Mouse (Mus musculus): ENCODE measurements around the gene Irs1.

Gene Irs1

GRCm38 (mm10) chr1:82288421-82288990 lies 2.7 kb downstream of the Irs1 start:
- peak; percentile 31 for DNase-seq

GRCm38 (mm10) chr1:82287776-82288325 lies 3.4 kb downstream of the Irs1 start:
- DNase-seq: no peak

GRCm38 (mm10) chr1:82287052-82287775 lies 4.0 kb downstream of the Irs1 start:
- DNase-seq: peak; percentile 36

- peak; percentile 51 for DNase-seq
These were observed 4.8 kb downstream of the Irs1 start for GRCm38 (mm10) chr1:82286190-82287051.

GRCm38 (mm10) chr1:82285461-82286189 lies 5.6 kb downstream of the Irs1 start:
- DNase-seq: no peak

- peak; percentile 36 for DNase-seq
These were observed 6.8 kb downstream of the Irs1 start for GRCm38 (mm10) chr1:82284403-82284802.

- DNase-seq: peak; percentile 64
These were observed 7.3 kb downstream of the Irs1 start for GRCm38 (mm10) chr1:82283901-82284301.

GRCm38 (mm10) chr1:82282992-82283611 lies 8.1 kb downstream of the Irs1 start:
- DNase-seq: peak; percentile 97

- no peak for DNase-seq
These were observed 9.4 kb downstream of the Irs1 start for GRCm38 (mm10) chr1:82281823-82282222.

- no peak for DNase-seq
These were observed 11.4 kb downstream of the Irs1 start for GRCm38 (mm10) chr1:82279768-82280167.

GRCm38 (mm10) chr1:82274361-82274760 lies 16.9 kb downstream of the Irs1 start:
- no peak for DNase-seq

GRCm38 (mm10) chr1:82273529-82273928 lies 17.7 kb downstream of the Irs1 start:
- DNase-seq: peak; percentile 37

- DNase-seq: peak; percentile 81
These were observed 19.0 kb downstream of the Irs1 start for GRCm38 (mm10) chr1:82272231-82272630.

- DNase-seq: no peak
These were observed 23.7 kb downstream of the Irs1 start for GRCm38 (mm10) chr1:82267547-82267946.

GRCm38 (mm10) chr1:82262331-82262730 lies 28.9 kb downstream of the Irs1 start:
- DNase-seq: no peak

GRCm38 (mm10) chr1:82261638-82262037 lies 29.6 kb downstream of the Irs1 start:
- no peak for DNase-seq

GRCm38 (mm10) chr1:82261053-82261618 lies 30.1 kb downstream of the Irs1 start:
- peak; percentile 83 for DNase-seq

- DNase-seq: no peak
These were observed 31.2 kb downstream of the Irs1 start for GRCm38 (mm10) chr1:82260055-82260454.

GRCm38 (mm10) chr1:82258331-82258730 lies 32.9 kb downstream of the Irs1 start:
- no peak for DNase-seq

- no peak for DNase-seq
These were observed 33.8 kb downstream of the Irs1 start for GRCm38 (mm10) chr1:82257457-82257856.

GRCm38 (mm10) chr1:82253789-82254445 lies 37.3 kb downstream of the Irs1 start:
- no peak for DNase-seq

Data from retina, postnatal 1 day (tissue).